Mouse (Mus musculus): Measurements from ENCODE around the gene Ovol1. TPM values are rescaled to one million over a fixed set of nuclear protein-coding genes. Genes with fewer than 3 reads are reported as not detected.

Gene Ovol1
- total RNA-seq (2021): 1 to 10 TPM in 1 of 2 experiments, not detected in 1; 1.6 TPM
- long read RNA-seq, experiment 1: 0 reads
- long read RNA-seq, experiment 2, partial matches to known transcripts: 0 of 4 reads
- long read RNA-seq, experiment 2, other reads (novel, unspliced or antisense): 2 of 4 reads

- DNase-seq (ENCODE audit: low spot score in 2 of 2): no peak
Observed at GRCm38 (mm10) chr19:5560457-5561041, at the start of gene Ovol1. Ovol1 (minus strand) TSS chr19:5560646.

- peak; percentile 72 to 86 for DNase-seq (ENCODE audit: low spot score in 2 of 2)
Observed at GRCm38 (mm10) chr19:5609547-5610404, 49.3 kb upstream of the Ovol1 start, which contains the start of gene Kat5. Kat5 (minus strand) TSS chr19:5610237.

- no peak for DNase-seq (ENCODE audit: low spot score in 2 of 2)
Observed at GRCm38 (mm10) chr19:5609171-5609546, 48.7 kb upstream of the Ovol1 start.

- no peak for DNase-seq (ENCODE audit: low spot score in 2 of 2)
Observed at GRCm38 (mm10) chr19:5608707-5609106, 48.3 kb upstream of the Ovol1 start.

GRCm38 (mm10) chr19:5607705-5608410 is 47.4 kb upstream of the Ovol1 start:
- DNase-seq (ENCODE audit: low spot score in 2 of 2): no peak

- DNase-seq (ENCODE audit: low spot score in 2 of 2): no peak
Observed at GRCm38 (mm10) chr19:5606196-5606595, 45.8 kb upstream of the Ovol1 start.

GRCm38 (mm10) chr19:5605126-5605525 is 44.7 kb upstream of the Ovol1 start:
- no peak for DNase-seq (ENCODE audit: low spot score in 2 of 2)

GRCm38 (mm10) chr19:5603664-5604063 is 43.2 kb upstream of the Ovol1 start:
- no peak for DNase-seq (ENCODE audit: low spot score in 2 of 2)

- DNase-seq (ENCODE audit: low spot score in 2 of 2): peak; percentile 23 to 49
Observed at GRCm38 (mm10) chr19:5601752-5602541, 41.5 kb upstream of the Ovol1 start, which contains the start of gene Rnaseh2c. Rnaseh2c (plus strand) TSS chr19:5601873.

- no peak for DNase-seq (ENCODE audit: low spot score in 2 of 2)
Observed at GRCm38 (mm10) chr19:5599224-5599623, 38.8 kb upstream of the Ovol1 start.

- DNase-seq (ENCODE audit: low spot score in 2 of 2): no peak
Observed at GRCm38 (mm10) chr19:5591888-5592287, 31.4 kb upstream of the Ovol1 start.

GRCm38 (mm10) chr19:5589159-5589558 is 28.7 kb upstream of the Ovol1 start:
- DNase-seq (ENCODE audit: low spot score in 2 of 2): no peak

GRCm38 (mm10) chr19:5581995-5582394 is 21.5 kb upstream of the Ovol1 start:
- no peak for DNase-seq (ENCODE audit: low spot score in 2 of 2)

GRCm38 (mm10) chr19:5580776-5581175 is 20.3 kb upstream of the Ovol1 start:
- no peak for DNase-seq (ENCODE audit: low spot score in 2 of 2)

GRCm38 (mm10) chr19:5579971-5580370 is 19.5 kb upstream of the Ovol1 start:
- DNase-seq (ENCODE audit: low spot score in 2 of 2): no peak

- no peak for DNase-seq (ENCODE audit: low spot score in 2 of 2)
Observed at GRCm38 (mm10) chr19:5575336-5575735, 14.9 kb upstream of the Ovol1 start.

GRCm38 (mm10) chr19:5572331-5573125 is 12.1 kb upstream of the Ovol1 start:
- DNase-seq (ENCODE audit: low spot score in 2 of 2): no peak

GRCm38 (mm10) chr19:5571831-5572230 is 11.4 kb upstream of the Ovol1 start:
- no peak for DNase-seq (ENCODE audit: low spot score in 2 of 2)

GRCm38 (mm10) chr19:5570353-5571246 is 10.2 kb upstream of the Ovol1 start:
- no peak for DNase-seq (ENCODE audit: low spot score in 2 of 2)
